In genomic region chr6:111105485-111105884, GRCm38 (mm10) we compare ENCODE assay signal across 24 mouse cellular contexts.
DNase-seq lines count a peak whose midpoint lies in the region; ATAC-seq and TF ChIP-seq lines count a peak whose summit lies in the region.
"Had no signal": no experiment of that assay in that cellular context is flagged by ENCODE, and none has a peak within 500 bp of the region (broad histone marks: within the 10 kb centered on the region; RNA-seq: fewer than 3 reads in every experiment).

No protein-coding gene starts in this region.

- peak; percentile 68; the same call in 1 of the 2 replicates for ATAC-seq in forebrain, embryonic 14.5 days
- ATAC-seq in forebrain, embryonic 11.5 days (replicated peaks; ENCODE audit: low FRiP score): no peak
- ATAC-seq: hindbrain, embryonic 16.5 days; intestine, embryonic 15.5 days had no signal

- no peaks in the 10 kb centered on the region for H3K9me3 ChIP-seq in forebrain, embryonic 14.5 days (replicated peaks; ENCODE audit: control insufficient read depth, low read length)
- no peaks in the 10 kb centered on the region for H3K9me3 ChIP-seq in forebrain, embryonic 11.5 days (ENCODE audit: control insufficient read depth, low read length)
- H3K9me3 ChIP-seq: hindbrain, embryonic 10.5 days; intestine, embryonic 15.5 days; liver, embryonic 15.5 days; stomach, embryonic 15.5 days had no signal

- intact Hi-C loops in left cerebral cortex, postnatal 36 days (cut with DNase I): no loop called here
- intact Hi-C loops in gastrocnemius, adult 2 months (cut with DNase I): no loop called here

- no peak for TF ChIP-seq POLR2A in brain, embryonic 14.5 days (IDR thresholded peaks at IDR 0.05; ENCODE audit: borderline replicate concordance, extremely low read depth, insufficient read depth, insufficient read length, poor library complexity, severe bottlenecking)

- H3K36me3 ChIP-seq in forebrain, embryonic 14.5 days (ENCODE audit: control insufficient read depth, insufficient read depth, low read length): no peaks in the 10 kb centered on the region
- no peaks in the 10 kb centered on the region for H3K36me3 ChIP-seq in forebrain, embryonic 11.5 days (ENCODE audit: control insufficient read depth, insufficient read depth, low read length)
- H3K36me3 ChIP-seq: hindbrain, embryonic 10.5 days; intestine, embryonic 15.5 days; liver, embryonic 15.5 days; stomach, embryonic 15.5 days had no signal

- H3K9ac ChIP-seq in forebrain, embryonic 14.5 days (ENCODE audit: low read length): no peak overlapping the region
- H3K9ac ChIP-seq in forebrain, embryonic 11.5 days (ENCODE audit: low read length): no peak overlapping the region
- H3K9ac ChIP-seq: intestine, embryonic 15.5 days; liver, embryonic 15.5 days; lung, embryonic 14.5 days; stomach, embryonic 15.5 days had no signal

- H3K4me1 ChIP-seq in forebrain, embryonic 14.5 days (ENCODE audit: control insufficient read depth, insufficient read depth, low read length): no peaks in the 10 kb centered on the region
- no peaks in the 10 kb centered on the region for H3K4me1 ChIP-seq in forebrain, embryonic 11.5 days (replicated peaks; ENCODE audit: control insufficient read depth, insufficient read depth, low read length)
- H3K4me1 ChIP-seq: hindbrain, embryonic 10.5 days; intestine, embryonic 15.5 days; liver, embryonic 15.5 days; stomach, embryonic 15.5 days had no signal

- WGBS in forebrain, embryonic 14.5 days: 70% methylated on average over 1 of the region's 1 CpGs
- 76% methylated on average over 1 of the region's 1 CpGs for WGBS in forebrain, embryonic 11.5 days

- DNase-seq in forebrain, embryonic 14.5 days (ENCODE audit: low spot score): peak; percentile 66
- no peak for DNase-seq in forebrain, embryonic 11.5 days (ENCODE audit: low spot score)
- DNase-seq in left cerebral cortex, adult 11 months (ENCODE audit: low spot score): peak; percentile 2
- no peak for DNase-seq in left cerebral cortex, postnatal 36 days (ENCODE audit: low spot score in 2 of 2)
- peak; percentile 40 for DNase-seq in brain, adult 2 months (ENCODE audit: low read depth, low spot score)
- DNase-seq in brain, embryonic 14.5 days (ENCODE audit: low read depth): peak; percentile 80
- no peak for DNase-seq in gastrocnemius, adult 2 months
- DNase-seq in liver: no peak
- DNase-seq: adrenal gland, adult 2 months; B cell, adult 2 months; cerebellum, adult 18-20 months; cerebellum, postnatal 36 days; gastrocnemius, postnatal 14 days; heart, postnatal 14 days; kidney, adult 2 months; kidney, postnatal 10 days; lung, embryonic 14.5 days; lung, postnatal 14 days; midbrain, embryonic 14.5 days had no signal

- H3K27me3 ChIP-seq in forebrain, embryonic 14.5 days (replicated peaks; ENCODE audit: control insufficient read depth, insufficient read depth, low read length): no peaks in the 10 kb centered on the region
- no peaks in the 10 kb centered on the region for H3K27me3 ChIP-seq in forebrain, embryonic 11.5 days (ENCODE audit: control insufficient read depth, insufficient read depth, low read length)
- H3K27me3 ChIP-seq: intestine, embryonic 15.5 days; liver, embryonic 15.5 days; stomach, embryonic 15.5 days had no signal

- no peak overlapping the region for H3K27ac ChIP-seq in forebrain, embryonic 14.5 days (ENCODE audit: low read depth, low read length)
- H3K27ac ChIP-seq in forebrain, embryonic 11.5 days (ENCODE audit: low read depth, low read length): no peak overlapping the region
- H3K27ac ChIP-seq in gastrocnemius, adult 2 months: no peak overlapping the region
- H3K27ac ChIP-seq: hindbrain, embryonic 10.5 days; intestine, embryonic 15.5 days; liver, embryonic 15.5 days; stomach, embryonic 15.5 days had no signal

- no peak overlapping the region for H3K4me3 ChIP-seq in forebrain, embryonic 14.5 days (ENCODE audit: low read depth, low read length)
- no peak overlapping the region for H3K4me3 ChIP-seq in forebrain, embryonic 11.5 days (ENCODE audit: low read depth, low read length)
- no peak overlapping the region for H3K4me3 ChIP-seq in gastrocnemius, adult 2 months
- H3K4me3 ChIP-seq: hindbrain, embryonic 10.5 days; intestine, embryonic 15.5 days; liver, embryonic 15.5 days; stomach, embryonic 15.5 days had no signal

- TF ChIP-seq CTCF in brain, embryonic 14.5 days (IDR thresholded peaks at IDR 0.05; ENCODE audit: borderline replicate concordance, extremely low read depth, insufficient read depth, insufficient read length): no peak
- TF ChIP-seq CTCF in gastrocnemius, adult 2 months (IDR thresholded peaks at IDR 0.05): no peak

- no peak overlapping the region for H3K4me2 ChIP-seq in forebrain, embryonic 14.5 days (ENCODE audit: low read length)
- H3K4me2 ChIP-seq in forebrain, embryonic 11.5 days (ENCODE audit: low read depth, low read length, severe bottlenecking): no peak overlapping the region
- H3K4me2 ChIP-seq: intestine, embryonic 15.5 days; liver, embryonic 15.5 days; lung, embryonic 14.5 days; stomach, embryonic 15.5 days had no signal

Comparison
In these comparisons a context has a peak if more than half of its experiments do, and no peak if none do; other contexts are left out.
1. DNase-seq: peak in forebrain, embryonic 14.5 days (single experiment), left cerebral cortex, adult 11 months (single experiment), brain, adult 2 months (single experiment) and brain, embryonic 14.5 days (single experiment); none in forebrain, embryonic 11.5 days (single experiment), left cerebral cortex, postnatal 36 days (0 of 2), gastrocnemius, adult 2 months (single experiment) and liver (single experiment).